Mouse (Mus musculus) forebrain, embryonic 12.5 days (tissue): Measurements from ENCODE around the gene Trhr2. TPM values are rescaled to one million over a fixed set of nuclear protein-coding genes. Genes with fewer than 3 reads are reported as not detected.

ENCODE experiments used
- ATAC-seq: fragments of 200-750 bp; cut with Nextera tagmentation; 2 replicates; pipeline ENCODE4 v1.8.0; 2017; ENCODE audit warnings: moderate TSS enrichment; ENCODE audit not compliant: low FRiP score
- H3K27ac ChIP-seq: fragments of 300-500 bp; sonication (generic); 2 replicates; pipeline ENCODE4 v1.5.1; 2016; ENCODE audit warnings: mild to moderate bottlenecking
- H3K27me3 ChIP-seq: fragments of 300-500 bp; sonication (generic); 2 replicates; pipeline ENCODE4 v1.6.1; 2016; ENCODE audit warnings: mild to moderate bottlenecking
- H3K36me3 ChIP-seq: fragments of 300-500 bp; sonication (generic); replicated peaks from 2 replicates; pipeline ENCODE4 v1.6.1; 2016; ENCODE audit warnings: mild to moderate bottlenecking
- H3K4me1 ChIP-seq: fragments of 300-500 bp; sonication (generic); 2 replicates; pipeline ENCODE4 v1.6.1; 2016
- H3K4me2 ChIP-seq: fragments of 300-500 bp; sonication (generic); 2 replicates; pipeline ENCODE4 v1.6.1; 2016; ENCODE audit warnings: mild to moderate bottlenecking, moderate library complexity
- H3K4me3 ChIP-seq: fragments of 300-500 bp; sonication (generic); replicated peaks from 2 replicates; pipeline ENCODE4 v1.5.1; 2016; ENCODE audit warnings: mild to moderate bottlenecking
- H3K9ac ChIP-seq: fragments of 300-500 bp; sonication (generic); 2 replicates; pipeline ENCODE4 v1.6.1; 2016; ENCODE audit warnings: mild to moderate bottlenecking
- H3K9me3 ChIP-seq: fragments of 300-500 bp; sonication (generic); 2 replicates; pipeline ENCODE4 v1.6.1; 2016
- WGBS: fragments of 180-500 bp; shearing (Covaris S2); methylation state at CpG from one replicate; pipeline ENCODE4 v1.1.7; 2016; 5-methylcytosine and 5-hydroxymethylcytosine counted together
- polyA plus RNA-seq: library from polyadenylated mRNA; unstranded; fragments of >200 nt; fragmentation: Nextera tagmentation; extraction: Ambion mirVana; gene quantifications from 2 replicates; pipeline ENCODE4 v1.2.1, GENCODE M21; 2016

Gene Trhr2
- polyA plus RNA-seq, 1 experiment from 2014 or later = not detected

- Histone ChIP-seq H3K4me1 (peaks cover 19% of the 10 kb centered on the region), H3K9ac (peak overlapping the region; percentile 55), H3K27ac (no peak overlapping the region), H3K4me2 (peak overlapping the region; percentile 95), H3K36me3 (no peaks in the 10 kb centered on the region), H3K27me3 (peaks cover 86% of the 10 kb centered on the region), H3K4me3 (peak overlapping the region; percentile 62), H3K9me3 (no peaks in the 10 kb centered on the region)
- 3% methylated on average over 75 of the region's 81 CpGs for WGBS
- peak; percentile 75 for ATAC-seq
These were observed 24.2 kb downstream of the Trhr2 start for GRCm38 (mm10) chr8:122336251-122336910.

DNA sequence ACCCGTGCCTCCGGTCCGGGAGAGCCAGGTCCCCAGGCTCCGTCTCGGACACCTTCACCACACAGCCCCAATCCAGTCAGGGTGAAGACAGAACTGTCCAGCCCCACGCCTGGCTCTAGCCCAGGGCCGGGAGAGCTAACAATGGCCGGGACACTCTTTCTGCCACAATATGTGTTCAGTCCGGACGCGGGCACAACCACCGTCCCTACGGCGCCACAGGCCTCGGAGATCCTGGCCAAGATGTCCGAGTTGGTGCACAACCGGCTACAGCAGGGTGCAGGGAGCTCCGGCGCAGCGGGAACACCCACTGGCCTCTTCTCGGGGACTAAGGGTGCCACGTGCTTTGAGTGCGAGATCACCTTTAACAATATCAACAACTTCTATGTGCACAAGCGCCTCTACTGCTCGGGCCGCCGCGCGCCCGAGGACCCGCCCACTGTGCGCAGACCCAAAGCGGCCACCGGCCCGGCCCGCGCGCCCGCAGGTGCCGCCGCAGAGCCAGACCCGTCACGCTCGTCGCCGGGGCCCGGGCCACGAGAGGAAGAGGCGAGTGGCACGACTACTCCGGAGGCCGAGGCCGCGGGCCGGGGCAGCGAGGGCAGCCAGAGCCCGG lies 24.8 kb downstream of the Trhr2 start:
- 7% methylated on average over 57 of the region's 57 CpGs for WGBS
- no peaks in the 10 kb centered on the region for H3K9me3 ChIP-seq
- H3K4me3 ChIP-seq = peak overlapping the region; percentile 62
- no peak overlapping the region for H3K27ac ChIP-seq
- peak; percentile 66 for ATAC-seq
- H3K9ac ChIP-seq = peak overlapping the region; percentile 55
- H3K36me3 ChIP-seq = no peaks in the 10 kb centered on the region
- H3K4me2 ChIP-seq = peak overlapping the region; percentile 95
- peaks cover 19% of the 10 kb centered on the region for H3K4me1 ChIP-seq
- peaks cover 79% of the 10 kb centered on the region for H3K27me3 ChIP-seq

GRCm38 (mm10) chr8:122334791-122335490 lies 25.6 kb downstream of the Trhr2 start:
- H3K9ac ChIP-seq = no peak overlapping the region
- no peak for ATAC-seq
- H3K4me3 ChIP-seq = 0 out of 2 replicates have a peak overlapping the region, but pooled peaks have one; percentile 62
- H3K36me3 ChIP-seq = no peaks in the 10 kb centered on the region
- H3K4me1 ChIP-seq = peaks cover 24% of the 10 kb centered on the region
- peaks cover 71% of the 10 kb centered on the region for H3K27me3 ChIP-seq
- peak overlapping the region; percentile 95; the same call in 1 of the 2 replicates for H3K4me2 ChIP-seq
- no peak overlapping the region for H3K27ac ChIP-seq
- H3K9me3 ChIP-seq = no peaks in the 10 kb centered on the region
- 81% methylated on average over 13 of the region's 13 CpGs for WGBS

DNA sequence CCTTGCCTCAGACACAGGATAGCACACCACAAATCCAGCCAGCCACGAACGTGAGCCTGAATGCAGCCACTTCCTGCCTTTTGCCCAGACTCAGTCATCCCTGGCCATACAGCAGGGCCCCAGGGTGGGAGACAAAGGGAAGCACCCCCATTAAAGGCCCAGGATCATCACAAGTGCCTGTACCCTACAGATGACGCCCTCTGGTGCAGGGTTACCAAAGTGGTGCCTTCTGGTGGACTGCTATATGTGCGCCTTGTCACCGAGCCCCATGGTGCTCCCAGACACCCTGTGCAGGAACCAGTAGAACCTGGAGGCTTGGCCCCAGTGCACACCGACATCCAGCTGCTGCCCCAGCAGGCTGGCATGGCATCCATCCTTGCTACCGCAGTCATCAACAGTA lies 27.0 kb downstream of the Trhr2 start:
- no peak for ATAC-seq

GRCm38 (mm10) chr8:122332753-122333506 lies 27.6 kb downstream of the Trhr2 start:
- H3K27ac ChIP-seq = no peak overlapping the region
- no peak for ATAC-seq
- no peak overlapping the region for H3K4me2 ChIP-seq
- H3K9ac ChIP-seq = no peak overlapping the region
- peaks cover 40% of the 10 kb centered on the region for H3K4me1 ChIP-seq
- H3K36me3 ChIP-seq = no peaks in the 10 kb centered on the region
- no peaks in the 10 kb centered on the region for H3K9me3 ChIP-seq
- 64% methylated on average over 6 of the region's 6 CpGs for WGBS
- no peak overlapping the region for H3K4me3 ChIP-seq
- peaks cover 51% of the 10 kb centered on the region for H3K27me3 ChIP-seq

More for the DNA sequence above, 27.0 kb downstream of the Trhr2 start:
- Histone ChIP-seq H3K27me3 (peaks cover 57% of the 10 kb centered on the region), H3K9ac (no peak overlapping the region), H3K4me3 (no peak overlapping the region), H3K27ac (no peak overlapping the region), H3K4me1 (peaks cover 36% of the 10 kb centered on the region), H3K9me3 (no peaks in the 10 kb centered on the region), H3K4me2 (no peak overlapping the region), H3K36me3 (no peaks in the 10 kb centered on the region)
- WGBS = 77% methylated on average over 7 of the region's 7 CpGs

DNA sequence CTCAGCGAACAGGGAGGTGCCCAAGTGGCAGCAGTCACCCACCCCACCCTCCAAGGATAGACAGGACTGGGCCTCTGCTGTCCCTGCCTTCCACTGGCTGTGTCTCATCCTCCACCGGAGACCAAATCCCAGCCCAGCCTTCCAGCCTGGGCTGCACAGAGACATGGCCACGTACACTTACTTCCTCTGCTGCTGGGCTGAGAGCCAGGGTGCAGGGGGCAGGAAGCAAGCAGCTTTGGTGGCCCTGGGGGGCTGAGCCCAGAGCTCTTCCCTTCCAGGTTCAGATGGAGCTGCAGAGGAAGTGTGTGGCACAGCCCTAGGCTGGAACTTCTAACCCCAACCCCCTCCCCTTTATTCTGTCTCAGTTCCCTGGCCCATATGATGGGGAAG lies 29.4 kb downstream of the Trhr2 start:
- Histone ChIP-seq H3K27me3 (peaks cover 33% of the 10 kb centered on the region), H3K9me3 (no peaks in the 10 kb centered on the region), H3K4me2 (no peak overlapping the region), H3K4me3 (no peak overlapping the region), H3K4me1 (peaks cover 34% of the 10 kb centered on the region), H3K27ac (no peak overlapping the region), H3K36me3 (no peaks in the 10 kb centered on the region), H3K9ac (no peak overlapping the region)
- no peak for ATAC-seq
- WGBS = 84% methylated on average over 3 of the region's 3 CpGs

DNA sequence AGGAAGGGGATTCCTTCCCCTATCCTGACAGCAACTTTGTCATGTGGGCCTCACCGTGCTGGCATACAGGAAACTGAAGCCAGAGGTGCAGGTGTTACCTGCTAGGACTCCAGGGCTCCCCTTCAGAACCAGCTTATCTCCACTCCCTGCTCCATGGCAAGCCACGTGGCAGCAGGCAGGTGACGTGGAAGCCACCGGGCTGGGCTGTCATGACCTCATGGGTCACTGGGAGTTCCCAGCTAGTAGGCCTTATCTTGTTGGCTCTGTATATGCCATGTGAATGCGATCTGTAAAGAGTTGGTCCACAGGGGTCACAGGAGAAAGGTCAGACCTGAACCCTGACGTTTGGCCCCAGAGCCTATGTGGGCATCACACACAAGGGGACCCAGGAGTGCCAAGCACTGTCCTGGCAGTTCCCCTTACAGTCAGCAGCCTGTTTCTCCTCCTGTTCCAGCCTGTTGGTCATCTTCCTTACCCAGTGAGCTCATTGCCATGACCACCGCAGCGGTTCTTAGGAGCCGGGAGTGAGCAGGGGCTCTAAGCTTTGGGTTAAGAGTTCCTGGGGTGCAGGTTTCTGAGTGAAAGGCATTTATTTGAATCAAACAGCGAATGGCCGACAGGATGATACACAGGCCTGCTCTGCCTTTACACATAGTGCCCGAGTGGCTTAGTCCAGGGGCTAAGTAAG lies 30.0 kb downstream of the Trhr2 start:
- no peak overlapping the region for H3K4me3 ChIP-seq
- H3K4me1 ChIP-seq = peaks cover 34% of the 10 kb centered on the region
- H3K27me3 ChIP-seq = peaks cover 33% of the 10 kb centered on the region
- no peaks in the 10 kb centered on the region for H3K36me3 ChIP-seq
- no peaks in the 10 kb centered on the region for H3K9me3 ChIP-seq
- 78% methylated on average over 12 of the region's 12 CpGs for WGBS
- H3K9ac ChIP-seq = no peak overlapping the region
- ATAC-seq = no peak
- H3K27ac ChIP-seq = no peak overlapping the region
- H3K4me2 ChIP-seq = no peak overlapping the region

DNA sequence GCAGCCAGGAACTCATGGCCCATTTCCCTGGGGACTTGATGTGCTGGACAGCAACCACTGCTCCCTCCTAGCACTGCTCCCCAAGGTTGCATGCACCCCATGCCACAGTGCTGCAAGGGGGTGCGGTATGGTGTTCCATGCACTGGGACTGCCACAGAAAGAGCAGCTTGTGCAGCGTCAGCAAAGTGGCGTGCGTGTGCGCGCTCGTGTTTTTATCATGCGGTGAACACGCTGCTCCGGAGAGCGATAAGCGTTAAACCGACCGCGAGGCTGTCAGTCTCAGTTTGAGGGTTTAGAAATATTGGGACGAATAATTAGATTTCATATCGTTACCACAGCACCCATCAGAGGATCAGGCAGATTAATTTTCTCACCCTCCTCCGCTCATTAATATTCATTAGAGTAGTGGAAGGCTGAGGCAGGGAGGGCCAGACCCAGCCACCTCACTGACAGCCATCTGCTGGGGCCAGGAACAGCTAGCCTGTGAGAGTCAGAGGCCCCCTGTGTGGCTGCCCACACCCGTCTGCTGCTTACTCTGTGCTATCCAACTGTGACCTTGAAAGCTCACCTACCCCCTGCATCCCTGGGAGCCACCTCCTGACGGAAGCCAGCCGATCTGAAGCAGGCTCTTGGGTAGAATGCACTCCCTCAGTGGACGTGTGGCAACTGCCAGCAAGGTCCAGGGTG lies 30.9 kb downstream of the Trhr2 start:
- Histone ChIP-seq H3K27ac (0 out of 2 replicates have a peak overlapping the region, but pooled peaks have one; percentile 1), H3K9me3 (no peaks in the 10 kb centered on the region), H3K36me3 (no peaks in the 10 kb centered on the region), H3K9ac (no peak overlapping the region), H3K4me2 (no peak overlapping the region), H3K4me3 (no peak overlapping the region), H3K4me1 (peaks cover 39% of the 10 kb centered on the region), H3K27me3 (peaks cover 31% of the 10 kb centered on the region)
- WGBS = 66% methylated on average over 22 of the region's 22 CpGs
- no peak for ATAC-seq

- no peak overlapping the region for H3K4me2 ChIP-seq
- H3K9ac ChIP-seq = no peak overlapping the region
- peaks cover 45% of the 10 kb centered on the region for H3K4me1 ChIP-seq
- no peaks in the 10 kb centered on the region for H3K36me3 ChIP-seq
- H3K9me3 ChIP-seq = no peaks in the 10 kb centered on the region
- no peak for ATAC-seq
- peaks cover 25% of the 10 kb centered on the region for H3K27me3 ChIP-seq
- H3K27ac ChIP-seq = 0 out of 2 replicates have a peak overlapping the region, but pooled peaks have one; percentile 1
- WGBS = 78% methylated on average over 6 of the region's 8 CpGs
- no peak overlapping the region for H3K4me3 ChIP-seq
These were observed 31.5 kb downstream of the Trhr2 start for GRCm38 (mm10) chr8:122329072-122329471.

DNA sequence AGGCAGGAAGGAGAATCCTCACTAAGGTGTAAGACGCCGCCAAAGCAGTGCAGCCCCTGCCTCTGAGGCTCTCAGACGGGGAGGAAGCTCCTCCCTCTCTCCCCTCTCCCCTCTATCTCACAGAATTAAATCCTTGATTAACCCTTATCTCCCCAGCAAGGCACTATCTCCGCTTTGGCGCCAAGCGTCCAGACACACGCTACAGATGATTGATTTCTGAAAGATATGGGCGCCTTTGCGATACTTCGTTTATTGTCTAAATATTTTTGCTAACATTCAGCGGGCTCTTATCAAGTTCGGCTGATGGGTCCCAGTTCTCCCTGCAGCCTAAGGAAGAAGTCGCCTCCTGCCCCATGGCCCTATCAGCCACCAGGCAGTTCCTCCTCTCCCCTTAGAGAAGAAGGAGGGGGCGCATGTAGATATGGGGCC lies 34.4 kb downstream of the Trhr2 start:
- Histone ChIP-seq H3K27ac (no peak overlapping the region), H3K9ac (no peak overlapping the region), H3K4me1 (peaks cover 58% of the 10 kb centered on the region), H3K36me3 (no peaks in the 10 kb centered on the region), H3K4me2 (no peak overlapping the region), H3K9me3 (no peaks in the 10 kb centered on the region), H3K4me3 (no peak overlapping the region), H3K27me3 (peaks cover 13% of the 10 kb centered on the region)
- ATAC-seq = no peak
- 7% methylated on average over 14 of the region's 14 CpGs for WGBS

- 64% methylated on average over 2 of the region's 2 CpGs for WGBS
- ATAC-seq = no peak
- Histone ChIP-seq H3K27me3 (peaks cover 13% of the 10 kb centered on the region), H3K27ac (no peak overlapping the region), H3K36me3 (no peaks in the 10 kb centered on the region), H3K9me3 (no peaks in the 10 kb centered on the region), H3K4me3 (no peak overlapping the region), H3K4me1 (peaks cover 65% of the 10 kb centered on the region), H3K9ac (no peak overlapping the region), H3K4me2 (no peak overlapping the region)
These were observed 35.4 kb downstream of the Trhr2 start for GRCm38 (mm10) chr8:122325196-122325595.
